Mouse (Mus musculus) kidney, adult 11 months (tissue): ENCODE results near the gene Gm9958.

ENCODE experiments used
- DNase-seq: peaks from one replicate; pipeline ENCODE4 v3.0.0; 2022

Gene Gm9958

DNA sequence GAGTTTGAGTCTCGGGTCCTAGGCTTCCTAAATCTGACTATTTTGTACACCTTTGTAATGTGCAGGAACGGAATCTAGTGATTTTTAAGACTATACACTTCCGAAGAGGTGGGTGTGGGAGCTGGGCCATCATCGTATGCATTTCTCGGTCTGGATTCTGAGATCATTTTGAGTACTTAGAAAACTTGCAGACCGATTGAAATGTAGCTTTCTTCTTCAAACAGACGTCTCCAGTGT is at the start of gene Gm9958:
Gm9958 (plus strand) TSS at position 138 of the 237 bp plus-strand sequence.
- DNase-seq = no peak

DNA sequence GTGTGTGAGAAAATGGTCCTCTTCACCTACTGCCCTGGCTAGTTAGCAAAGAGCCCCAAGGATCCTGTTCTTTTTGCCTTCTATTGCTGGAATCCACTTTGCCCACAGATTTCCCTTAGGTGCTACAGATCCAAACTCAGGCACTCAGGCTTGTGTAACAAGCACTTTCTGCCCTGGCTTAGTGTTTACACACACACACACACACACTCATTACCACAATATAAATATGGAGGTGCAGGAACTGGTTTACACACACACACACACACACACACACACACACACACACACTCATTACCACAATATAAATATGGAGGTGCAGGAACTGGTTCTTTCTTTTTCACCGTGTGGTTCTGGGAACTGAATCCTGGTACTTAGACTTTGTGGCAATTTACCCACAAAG is 35.9 kb upstream of the Gm9958 start:
- DNase-seq = no peak

DNA sequence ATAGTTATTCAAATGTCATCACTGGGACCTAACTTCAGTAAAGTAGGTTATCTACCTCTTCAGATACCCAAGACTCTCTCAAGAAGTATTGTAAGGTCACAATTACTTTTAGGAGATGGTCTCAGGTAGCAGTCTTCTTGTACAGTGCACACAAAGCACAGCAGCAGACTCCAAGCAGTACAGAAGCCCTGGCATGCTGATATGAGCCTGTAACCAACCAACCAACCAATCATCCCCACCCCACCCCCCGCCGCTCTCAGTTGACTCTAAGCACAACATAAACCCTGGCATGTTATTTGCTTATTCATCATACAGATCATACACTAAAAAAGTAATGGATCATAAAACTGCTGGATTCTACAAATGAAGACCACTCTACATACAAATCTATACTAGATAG is 34.5 kb upstream of the Gm9958 start:
- DNase-seq = no peak

DNA sequence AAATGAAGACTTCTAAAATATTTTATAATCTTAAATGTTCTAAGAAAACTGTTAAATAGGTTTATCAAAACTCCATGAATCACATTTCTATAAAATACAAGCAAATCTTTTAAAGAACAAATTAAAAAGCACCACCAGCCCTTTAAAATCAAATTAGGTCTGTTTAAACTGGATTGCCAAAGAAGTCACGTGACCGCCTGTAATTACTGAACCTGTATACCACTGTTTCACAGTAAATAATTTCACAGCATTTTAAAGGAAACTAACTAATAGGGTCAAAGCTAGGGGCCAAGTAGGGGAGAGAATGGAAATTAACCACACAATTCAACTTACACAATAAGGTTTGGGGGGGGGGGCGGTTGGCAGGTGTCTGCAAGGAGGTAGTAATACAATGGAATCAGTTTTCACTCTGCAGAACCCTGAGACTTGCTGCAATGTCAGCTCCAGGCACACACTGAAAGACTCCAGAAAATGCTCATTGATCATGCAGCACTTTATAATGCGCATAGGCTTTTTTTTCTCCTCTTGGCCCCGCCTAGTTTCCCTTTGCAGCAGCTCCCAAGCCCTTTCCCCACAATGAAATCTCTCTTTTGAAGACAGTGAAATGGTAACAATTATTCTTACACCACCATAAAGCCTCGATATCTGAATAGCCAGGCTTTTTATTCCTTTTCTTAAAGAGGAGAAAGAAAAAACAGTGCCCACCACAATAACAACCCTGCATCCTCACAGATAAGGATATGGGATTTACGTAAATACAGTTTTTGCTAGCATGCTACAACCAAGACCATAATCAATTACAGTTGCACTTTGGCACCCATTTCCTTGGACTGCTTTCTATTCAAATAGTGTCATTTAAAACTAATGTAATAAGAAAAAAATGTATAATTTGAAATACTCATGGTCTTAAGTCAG is 28.6 kb upstream of the Gm9958 start:
- no peak for DNase-seq

DNA sequence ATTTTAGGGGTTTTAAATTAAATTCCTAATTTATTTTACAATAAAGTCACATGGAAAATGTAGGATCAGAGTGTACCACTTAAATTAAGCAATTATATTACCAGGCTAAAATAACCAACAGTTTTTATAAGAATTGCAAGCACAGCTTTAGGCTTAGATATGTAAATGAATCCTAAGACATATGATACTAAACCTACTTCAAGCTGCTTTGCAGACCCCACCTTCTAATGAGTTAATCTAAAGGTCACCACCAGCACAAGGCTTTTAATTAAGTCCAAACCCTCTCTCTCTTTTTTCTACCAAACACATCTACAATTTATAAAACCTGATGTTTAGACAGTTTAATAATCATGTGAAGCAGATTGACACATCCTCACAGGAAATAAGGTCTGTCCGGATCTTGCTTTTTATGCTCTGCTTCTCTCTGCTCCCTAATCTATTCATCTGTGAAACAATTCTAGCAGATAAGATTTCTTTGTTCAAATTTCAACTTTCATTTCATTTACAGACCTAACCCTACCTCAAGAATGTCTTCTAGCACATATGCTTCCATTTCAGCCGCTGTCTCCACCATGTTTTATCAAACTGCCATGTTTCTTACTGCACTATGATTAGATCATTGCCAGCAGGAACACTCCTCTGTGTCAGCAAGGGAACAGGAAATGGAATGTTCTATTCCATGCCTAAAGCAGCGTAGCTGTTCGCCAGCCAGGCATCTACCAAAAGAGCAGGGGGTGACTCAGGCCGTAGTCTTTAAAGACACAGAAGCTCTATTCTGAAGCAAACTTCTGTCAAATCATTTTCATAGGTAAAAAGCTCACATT is 27.7 kb upstream of the Gm9958 start:
- peak; percentile 59 for DNase-seq

DNA sequence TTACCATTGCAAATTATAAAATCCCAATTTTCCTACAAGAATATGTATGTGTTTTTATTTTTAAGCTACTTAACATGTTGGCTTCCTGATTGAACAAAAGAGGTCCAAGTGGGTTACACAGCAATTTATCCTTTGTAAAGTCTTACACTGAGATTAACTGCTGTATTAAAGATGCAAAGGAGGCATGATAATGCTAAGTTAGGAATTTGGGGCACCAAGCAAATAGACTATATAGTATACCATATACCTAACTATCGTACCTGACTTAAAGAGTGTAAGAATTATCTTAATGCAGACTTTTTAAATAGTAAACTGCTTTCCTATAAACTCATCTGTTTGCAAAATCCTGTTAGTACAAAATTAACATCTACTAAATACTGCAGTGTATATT is 27.1 kb upstream of the Gm9958 start:
- no peak for DNase-seq

DNA sequence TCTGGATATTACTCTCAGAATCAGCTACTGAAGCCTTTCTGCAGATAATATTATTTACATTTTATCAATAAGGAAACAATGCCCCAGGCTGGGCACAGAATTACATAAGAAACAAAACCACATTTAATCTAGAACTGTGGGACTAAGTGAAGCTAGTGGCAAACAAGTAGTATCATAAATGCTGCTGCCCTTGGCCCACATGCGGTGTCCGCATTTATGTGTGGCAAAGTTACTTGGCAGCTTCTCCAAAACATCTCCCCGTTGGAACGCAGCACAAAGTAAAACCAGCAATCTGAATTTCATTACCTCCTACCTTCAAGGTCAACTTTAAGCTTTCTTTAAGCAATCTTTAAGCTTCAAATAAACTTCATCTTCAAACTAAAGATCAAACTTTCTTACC is 26.2 kb upstream of the Gm9958 start:
- DNase-seq = no peak

DNA sequence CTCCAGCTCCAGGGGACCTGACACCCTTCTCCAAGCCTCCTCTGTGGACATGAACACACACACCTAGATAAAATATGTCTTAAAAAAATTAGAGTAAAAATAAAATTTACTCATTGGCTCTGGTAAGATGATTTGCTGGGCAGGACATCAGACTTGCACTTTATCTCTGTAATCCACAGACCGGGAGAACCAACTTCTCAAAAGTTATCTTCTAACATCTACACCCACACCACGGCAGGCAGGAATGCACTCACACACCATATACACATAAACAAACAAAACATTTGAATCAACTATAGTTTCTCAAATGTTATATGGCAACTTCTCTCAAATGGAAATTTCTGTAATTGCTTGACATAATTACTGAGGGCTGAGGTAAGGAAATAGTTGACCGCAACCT is 20.1 kb upstream of the Gm9958 start:
- DNase-seq = no peak

DNA sequence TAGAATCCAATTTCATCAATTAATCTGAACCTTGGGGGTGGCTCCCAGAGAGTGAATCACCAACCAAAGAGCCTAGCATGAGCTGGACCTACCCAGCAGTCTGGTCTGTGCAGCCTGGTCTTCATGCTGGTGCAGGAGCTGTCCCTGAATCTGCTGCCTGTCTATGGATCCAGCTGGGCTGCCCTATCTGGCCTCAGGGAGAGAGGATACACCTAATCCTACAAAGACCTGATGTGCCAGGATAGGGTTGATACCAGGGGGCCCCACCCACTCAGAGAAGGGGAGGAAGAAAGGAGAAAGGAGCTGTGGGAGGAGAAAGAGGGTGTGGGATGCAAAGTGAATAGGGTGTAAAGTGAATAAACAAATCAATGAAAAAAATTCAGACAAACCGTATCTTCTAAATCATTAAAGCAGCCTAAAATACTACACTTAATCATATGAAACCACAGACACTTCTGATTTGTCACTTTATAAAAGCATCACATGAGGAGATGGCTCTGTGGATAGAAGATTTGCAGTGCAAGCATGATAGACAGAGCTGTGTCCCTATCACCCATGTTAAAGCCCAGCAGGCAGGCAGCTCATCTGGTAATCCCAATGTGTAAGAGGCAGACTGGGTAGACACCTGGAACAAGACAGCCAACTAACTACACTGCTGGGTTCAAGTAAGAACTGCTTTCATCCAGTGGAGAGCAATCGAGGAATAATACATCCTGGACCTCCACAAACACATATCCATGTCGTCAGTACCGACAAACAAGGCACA is 13.3 kb upstream of the Gm9958 start:
- no peak for DNase-seq

DNA sequence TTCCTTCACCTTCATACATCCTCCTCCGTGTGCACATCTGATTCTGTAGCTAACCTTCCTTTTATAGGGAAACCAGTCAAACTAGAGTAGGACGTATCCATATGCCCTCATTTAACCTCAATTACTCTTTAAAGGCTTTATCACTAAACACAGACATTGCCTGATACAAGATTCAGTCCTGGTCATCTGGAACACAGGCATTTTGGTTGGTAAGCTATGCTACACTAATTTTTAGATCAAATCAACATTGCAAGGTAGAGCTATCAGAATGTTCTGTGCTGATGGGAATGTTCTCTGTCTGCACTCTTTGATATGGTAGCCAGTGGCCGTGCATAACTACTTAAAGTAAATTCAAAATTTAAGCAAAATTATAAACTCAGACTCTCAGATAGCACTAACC is 11.2 kb upstream of the Gm9958 start:
- DNase-seq = no peak

DNA sequence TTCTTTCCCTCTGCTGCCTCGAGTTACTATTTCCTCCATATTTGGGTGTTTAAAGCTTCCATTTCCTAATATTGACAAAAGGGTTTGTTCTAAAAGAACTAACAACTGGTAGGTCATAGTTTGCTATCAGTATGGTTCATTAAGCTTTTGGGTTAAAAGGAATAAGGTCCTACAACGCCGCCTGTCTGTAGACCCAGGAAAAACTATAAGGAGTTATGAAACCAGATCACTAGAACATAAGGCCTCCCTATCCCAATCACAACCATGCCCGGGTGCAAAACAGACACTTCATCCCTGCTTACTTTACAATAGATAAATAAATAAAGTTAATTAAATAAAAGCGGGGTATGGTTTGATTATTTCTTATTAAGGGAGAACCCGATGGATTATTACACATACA is 2.5 kb upstream of the Gm9958 start:
- peak; percentile 80 for DNase-seq

DNA sequence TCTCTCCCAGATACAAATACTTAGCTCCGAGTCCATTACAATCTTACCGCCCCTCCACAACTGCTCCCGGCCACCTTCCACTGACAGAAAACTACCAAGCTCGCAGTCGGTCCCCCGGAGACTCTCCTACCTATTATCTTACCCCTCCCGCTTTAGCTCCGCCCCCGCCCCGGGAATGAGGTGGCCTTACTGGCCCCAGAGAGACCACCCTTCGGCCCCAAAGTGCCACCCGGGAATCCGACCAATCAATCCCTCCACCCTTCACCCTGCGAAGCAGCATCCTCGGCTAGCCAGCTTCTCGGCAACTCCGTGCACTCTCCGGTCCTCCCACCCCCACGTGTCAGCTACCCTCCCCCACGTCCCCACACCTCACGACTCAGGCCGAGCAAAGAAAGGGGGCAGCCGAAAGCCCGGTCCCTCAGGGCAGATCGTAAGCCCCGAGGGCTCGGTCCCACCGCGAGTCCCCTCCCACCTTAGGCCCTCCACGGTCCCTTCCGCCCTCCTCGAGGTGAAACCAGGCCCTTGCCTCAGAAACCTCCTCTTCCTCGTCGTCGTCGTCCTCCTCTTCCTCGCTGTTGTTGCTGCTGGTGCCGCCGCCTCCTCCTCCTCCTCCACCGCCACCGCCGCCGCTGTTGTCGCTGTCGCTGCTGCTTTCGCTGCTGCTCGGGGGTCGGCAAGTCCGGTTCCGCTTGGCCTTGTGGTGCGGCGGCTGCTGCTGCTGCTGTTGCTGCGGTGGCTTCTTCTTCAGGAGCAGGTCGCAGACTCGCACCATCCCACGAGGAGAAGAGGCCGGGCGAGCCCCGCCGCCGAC is 1.7 kb upstream of the Gm9958 start:
- DNase-seq = peak; percentile 57

DNA sequence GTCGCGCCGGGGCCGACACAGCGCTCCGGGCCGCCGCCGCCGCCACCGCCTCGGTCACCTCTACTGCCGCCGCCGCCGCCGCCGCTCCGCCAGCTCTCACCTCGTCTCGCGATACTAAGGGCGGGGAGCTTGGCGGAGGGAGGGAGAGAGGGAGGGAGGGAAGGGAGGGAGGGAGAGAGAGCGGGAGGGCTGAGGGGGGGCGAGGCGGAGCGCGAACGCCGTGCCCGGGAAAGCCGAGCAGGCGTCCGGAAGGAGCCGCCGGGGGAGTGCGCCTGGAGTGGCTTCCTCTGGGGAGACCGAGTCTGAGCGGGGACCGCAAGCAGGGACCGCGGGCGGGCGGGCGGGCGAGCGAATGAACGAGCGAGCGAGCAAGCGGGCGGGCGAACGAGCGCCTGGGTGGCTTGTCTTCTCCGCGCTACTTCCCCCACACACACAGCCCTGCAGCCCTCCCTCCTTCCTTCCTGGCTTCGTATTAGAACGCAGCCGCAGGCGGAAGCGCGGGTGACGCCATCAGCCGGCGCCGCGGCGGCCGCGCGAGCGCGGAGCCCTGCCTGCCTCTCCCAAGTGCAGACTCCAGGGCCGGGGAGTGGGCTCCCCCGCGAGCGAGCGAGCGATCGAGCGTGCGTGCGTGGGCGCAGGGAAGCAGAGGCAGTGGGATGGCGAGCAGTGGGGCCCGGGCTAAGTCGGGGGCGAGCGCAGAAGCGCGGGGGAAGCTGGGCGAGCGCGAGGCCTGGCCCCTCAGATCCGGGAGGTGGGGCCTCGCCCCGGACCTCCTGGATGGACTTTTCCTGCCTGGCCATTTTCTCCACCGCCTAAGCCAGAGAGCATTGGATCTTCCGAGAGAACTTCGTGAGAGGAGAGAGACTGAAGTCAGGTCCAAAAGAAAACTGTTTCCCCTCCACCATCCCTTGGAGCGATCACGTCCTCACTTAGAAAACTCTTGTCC is 610 bp upstream of the Gm9958 start, which contains the start of gene Ankrd17:
Ankrd17 (minus strand) TSS at position 457 of the 946 bp plus-strand sequence.
- peak; percentile 90 for DNase-seq

DNA sequence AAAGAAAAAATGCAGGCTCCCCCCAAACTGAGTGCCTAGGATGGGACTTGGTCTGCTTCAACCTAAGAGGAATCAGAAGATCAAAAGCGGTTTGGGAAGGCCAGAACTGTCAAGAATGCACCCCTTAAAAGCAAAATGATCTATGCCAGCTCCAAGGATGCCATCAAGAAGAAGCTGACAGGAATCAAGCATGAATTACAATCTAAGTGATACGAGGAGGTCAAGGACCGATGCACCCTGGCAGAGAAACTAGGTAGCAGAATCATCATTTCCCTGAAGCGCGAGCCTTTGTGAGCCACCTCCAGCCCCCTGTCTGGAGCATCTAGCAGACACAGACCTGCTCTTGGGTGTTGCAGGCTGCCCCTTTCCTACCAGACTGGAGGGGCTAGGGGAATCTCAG is 3.4 kb downstream of the Gm9958 start:
- no peak for DNase-seq

DNA sequence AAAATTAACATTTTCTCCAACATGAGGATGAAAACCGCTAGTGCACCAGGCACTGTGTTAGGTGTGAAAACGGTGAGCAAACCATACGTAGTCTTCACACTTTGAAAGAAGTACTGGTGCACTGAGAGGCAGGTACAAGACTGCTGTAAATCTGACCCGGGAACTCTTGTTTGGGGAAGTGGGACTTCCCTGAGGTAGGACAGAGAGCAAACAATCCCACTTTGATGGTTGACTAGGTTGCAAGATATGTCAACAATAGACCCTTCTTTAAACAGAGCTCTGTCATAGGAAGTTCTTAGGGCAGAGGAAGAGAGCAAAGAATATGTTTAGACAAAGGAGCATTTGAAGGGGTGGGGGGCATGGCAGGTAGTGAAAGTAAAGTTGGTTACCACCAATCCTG is 6.7 kb downstream of the Gm9958 start:
- DNase-seq = no peak

DNA sequence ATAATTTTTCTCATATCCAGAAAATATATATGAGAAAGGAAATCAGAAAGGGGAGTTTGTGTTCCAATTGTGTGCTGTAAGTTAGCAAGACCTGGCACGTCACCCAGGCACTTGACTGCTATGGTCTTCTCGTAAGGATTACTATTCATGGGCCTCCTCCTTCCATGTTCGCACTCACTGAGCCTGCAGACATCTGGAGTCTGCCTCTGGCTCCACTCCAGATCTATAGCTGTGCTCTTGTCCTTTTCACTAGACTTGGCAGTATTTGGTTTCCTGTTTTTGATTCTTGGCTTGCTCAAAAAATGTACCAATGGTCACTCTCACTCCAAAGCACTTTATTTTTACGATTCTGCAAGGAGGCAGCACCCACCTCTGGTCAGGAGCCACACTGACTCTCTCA is 14.5 kb downstream of the Gm9958 start:
- no peak for DNase-seq

DNA sequence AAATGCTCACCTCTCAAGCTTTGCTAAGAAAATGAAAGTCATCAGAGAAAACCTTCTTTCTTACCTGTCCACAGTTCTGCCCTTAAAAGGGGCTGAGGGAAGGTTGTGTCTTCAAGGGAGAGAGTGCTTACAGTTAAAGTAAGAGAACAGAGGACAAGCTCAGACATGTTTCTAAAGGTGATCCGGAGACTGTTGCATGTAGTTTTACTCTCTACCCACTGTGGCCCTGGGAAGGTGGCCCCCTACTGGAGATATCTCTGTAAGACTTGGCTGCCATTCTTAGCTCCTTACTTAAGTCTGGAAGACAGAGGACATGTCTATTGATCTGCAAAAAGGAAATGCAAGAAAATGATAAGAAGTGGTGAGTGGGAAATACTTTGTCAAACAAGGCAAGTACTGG is 16.1 kb downstream of the Gm9958 start:
- DNase-seq = peak; percentile 19

DNA sequence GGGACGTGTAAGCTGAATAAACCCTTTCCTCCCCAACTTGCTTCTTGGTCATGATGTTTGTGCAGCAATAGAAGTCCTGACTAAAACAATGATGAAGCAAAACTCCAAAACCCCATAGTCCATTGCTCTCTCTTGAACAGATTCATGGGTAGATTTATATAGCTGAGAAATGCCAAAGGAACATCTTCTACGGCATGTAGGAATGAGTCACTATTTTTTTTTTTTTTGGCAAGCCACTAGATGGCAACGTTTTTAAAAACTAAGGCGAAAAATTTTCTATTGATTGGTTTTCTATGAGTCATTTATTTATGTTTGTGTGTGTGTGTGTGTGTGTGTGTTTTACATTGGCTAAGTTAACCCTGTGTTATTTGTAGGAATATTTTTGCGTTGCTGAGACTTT is 26.8 kb downstream of the Gm9958 start:
- DNase-seq = no peak

DNA sequence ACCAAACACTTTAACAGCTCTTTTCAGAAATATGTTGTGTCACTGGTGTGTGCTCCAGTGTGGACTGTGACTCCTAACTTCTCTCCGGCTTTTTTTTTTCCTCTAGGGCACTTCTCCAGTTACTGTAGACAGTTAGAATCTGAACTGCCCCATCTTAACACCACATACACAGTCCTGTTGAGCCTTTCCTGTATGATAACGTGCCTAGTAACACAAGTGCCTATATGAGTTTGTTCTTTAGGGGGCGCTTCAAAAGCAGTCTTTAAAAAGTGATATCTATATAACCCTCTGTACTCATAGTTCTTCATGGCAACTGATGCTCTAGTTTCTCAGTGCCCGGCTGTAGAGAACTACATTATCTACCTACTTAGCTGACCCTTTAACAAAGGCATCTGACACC is 27.3 kb downstream of the Gm9958 start:
- no peak for DNase-seq

DNA sequence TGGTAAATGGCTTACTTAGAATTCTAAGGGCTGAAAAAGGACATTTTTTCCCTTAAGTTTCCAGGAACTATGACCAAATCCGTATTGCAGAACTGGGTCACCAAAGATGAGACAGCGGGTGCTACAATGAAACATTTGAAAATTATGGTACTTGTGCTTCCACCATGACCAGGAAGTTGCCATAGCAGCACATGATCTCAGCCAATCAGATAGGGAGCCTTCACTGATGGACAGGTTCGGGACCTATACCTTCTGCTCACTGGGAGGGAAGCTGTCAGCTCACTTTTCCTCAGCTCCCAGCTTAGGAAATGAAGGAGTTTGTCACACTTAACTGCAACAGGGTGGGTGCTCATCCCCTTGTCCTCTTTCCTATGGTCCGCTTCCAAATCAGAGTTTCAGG is 29.8 kb downstream of the Gm9958 start:
- DNase-seq = no peak

DNA sequence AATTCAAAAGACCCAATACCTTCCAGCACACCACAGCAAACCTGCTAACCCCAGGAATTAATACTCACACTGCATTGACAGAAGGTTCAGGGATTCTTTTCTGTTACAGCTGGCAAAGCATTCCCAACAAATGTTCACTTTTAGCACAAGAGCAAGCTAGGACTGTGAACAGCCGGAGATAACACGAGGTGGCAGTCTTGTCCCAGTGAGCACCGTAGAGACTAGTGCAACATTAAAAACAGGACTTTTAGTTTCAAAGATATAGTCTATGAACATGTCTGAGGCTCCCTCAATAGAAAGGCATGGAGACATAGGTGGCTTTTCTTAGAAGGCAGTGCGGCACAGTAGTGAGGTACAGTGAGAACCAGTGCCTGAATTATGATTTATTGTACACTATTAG is 38.2 kb downstream of the Gm9958 start:
- peak; percentile 28 for DNase-seq
